Mouse (Mus musculus) brain, embryonic 14.5 days (tissue): ENCODE data around the gene Atp2b2.

Experiments used
- CTCF ChIP-seq: fragments of 200-500 bp; IDR thresholded peaks from 2 replicates; pipeline ENCODE4 v1.5.1; 2012; ENCODE audit warnings: inconsistent platforms, mild to moderate bottlenecking, moderate library complexity, borderline replicate concordance; ENCODE audit not compliant: insufficient read depth, insufficient read length; ENCODE audit errors: extremely low read depth
- POLR2A ChIP-seq: fragments of 200-500 bp; IDR thresholded peaks from 2 replicates; pipeline ENCODE4 v1.6.1; 2012; ENCODE audit warnings: mild to moderate bottlenecking, inconsistent platforms, borderline replicate concordance; ENCODE audit not compliant: poor library complexity, insufficient read depth, insufficient read length, severe bottlenecking; ENCODE audit errors: extremely low read depth

DNA sequence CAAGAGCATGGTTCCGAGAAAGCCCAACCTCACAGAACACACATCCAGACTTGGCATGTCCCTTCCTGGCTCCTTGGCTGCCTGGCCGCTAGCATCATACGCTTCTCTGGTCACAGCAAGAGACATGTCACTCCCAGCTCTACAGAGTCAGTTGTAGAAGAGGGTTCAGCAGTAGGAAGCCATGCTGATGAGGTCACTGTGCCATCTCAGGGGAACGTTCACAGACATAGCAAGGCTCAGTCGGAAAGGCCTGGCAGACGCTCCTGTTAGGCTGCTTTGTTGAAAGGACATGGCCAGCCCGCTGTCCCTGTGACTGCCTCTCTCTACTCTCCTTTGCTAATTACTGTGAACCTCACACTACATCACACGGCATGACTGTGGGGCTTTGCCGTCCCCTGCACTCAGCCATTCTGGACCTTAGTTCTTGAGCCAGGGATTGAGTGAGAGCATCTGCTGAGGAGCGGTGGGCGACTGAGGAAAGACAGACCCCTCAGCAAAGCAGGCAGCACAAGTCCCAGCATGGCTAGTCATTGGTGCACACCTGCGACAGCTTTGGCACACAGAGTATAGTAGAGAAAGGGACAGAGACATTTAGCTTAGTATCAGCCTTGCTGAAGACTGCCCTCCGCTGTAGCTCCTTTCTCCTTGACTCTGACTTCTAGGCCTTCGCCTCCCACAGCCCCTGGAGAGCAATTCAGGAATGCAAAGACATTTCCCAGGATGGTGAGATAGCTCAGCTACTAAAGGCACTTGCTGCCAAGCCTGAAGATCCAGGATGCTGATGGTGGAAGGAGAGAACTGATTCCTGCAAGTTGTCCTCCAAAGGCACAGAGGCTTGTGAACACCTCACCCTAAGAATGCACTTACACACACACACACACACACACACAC lies 108.9 kb downstream of the Atp2b2 start:
- TF ChIP-seq POLR2A = no peak
- no peak for TF ChIP-seq CTCF
